Mouse (Mus musculus) G1E (cell line): Measurements from ENCODE around the gene Trim3.

ENCODE experiments used
- CTCF ChIP-seq: IDR thresholded peaks from 2 replicates; pipeline ENCODE4 v1.5.1; 2012; ENCODE audit warnings: low read depth, low read length, inconsistent platforms, mixed read lengths
- GATA1 ChIP-seq: IDR thresholded peaks from 2 replicates; pipeline ENCODE4 v1.6.1; 2012; ENCODE audit warnings: borderline replicate concordance, low read length, inconsistent platforms, mixed read lengths
- GATA2 ChIP-seq: IDR thresholded peaks from 2 replicates; pipeline ENCODE4 v1.6.1; 2012; ENCODE audit warnings: low read depth, low read length, inconsistent platforms, borderline replicate concordance
- POLR2AphosphoS5 ChIP-seq: IDR thresholded peaks from 2 replicates; pipeline ENCODE4 v1.6.1; 2012; ENCODE audit warnings: low read depth, low read length, inconsistent platforms; ENCODE audit not compliant: insufficient replicate concordance
- TAL1 ChIP-seq: conservative IDR thresholded peaks from 2 replicates; pipeline ENCODE4 v1.6.1; 2012; ENCODE audit warnings: low read depth, low read length, inconsistent platforms, mixed read lengths

DNA sequence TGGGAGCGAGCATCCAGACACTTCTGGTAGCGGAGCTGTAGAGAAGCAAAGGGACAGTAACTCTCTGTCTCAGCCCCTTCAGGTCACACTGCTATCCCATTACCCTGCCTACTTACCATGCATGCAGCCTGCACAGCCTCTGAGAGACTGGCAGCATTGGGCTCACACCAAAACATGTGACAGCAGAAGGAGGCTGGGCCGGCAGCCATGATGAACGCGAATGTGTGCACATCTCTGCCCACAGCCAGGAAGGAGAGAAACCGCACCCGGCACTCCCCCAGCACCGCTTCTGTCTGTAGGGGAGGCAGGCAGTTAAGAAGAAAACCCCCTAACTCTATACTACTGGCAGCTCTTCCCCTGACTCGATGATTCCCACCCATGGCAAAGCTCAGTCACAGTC is 74.4 kb downstream of the Trim3 start:
- TF ChIP-seq CTCF (no peak), GATA1 (no peak), TAL1 (no peak), POLR2AphosphoS5 (no peak), GATA2 (no peak)
